Mouse (Mus musculus) hindbrain, postnatal 0 days (tissue): ENCODE data around the gene Zscan10. TPM values are rescaled to one million over a fixed set of nuclear protein-coding genes. Genes with fewer than 3 reads are reported as not detected.

Experiments
- ATAC-seq: fragments of 200-750 bp; cut with Nextera tagmentation; 2 replicates; pipeline ENCODE4 v1.8.0; 2017; ENCODE audit warnings: mild to moderate bottlenecking, moderate TSS enrichment, moderate library complexity
- DNase-seq: peaks from one replicate; pipeline ENCODE4 v3.0.0-alpha.2; 2015; ENCODE audit warnings: low spot score
- H3K27ac ChIP-seq: fragments of 300-500 bp; sonication (generic); 2 replicates; pipeline ENCODE4 v1.5.1; 2014; ENCODE audit warnings: mild to moderate bottlenecking
- H3K27me3 ChIP-seq: fragments of 300-500 bp; sonication (generic); 2 replicates; pipeline ENCODE4 v1.6.1; 2014; ENCODE audit warnings: low read length, mixed read lengths; ENCODE audit not compliant: insufficient read depth
- H3K36me3 ChIP-seq: fragments of 300-500 bp; sonication (generic); 2 replicates; pipeline ENCODE4 v1.6.1; 2014; ENCODE audit warnings: low read length, mixed read lengths; ENCODE audit not compliant: insufficient read depth
- H3K4me1 ChIP-seq: fragments of 300-500 bp; sonication (generic); 2 replicates; pipeline ENCODE4 v1.6.1; 2014; ENCODE audit warnings: antibody characterized with exemption, low read length, mixed read lengths; ENCODE audit not compliant: insufficient read depth
- H3K4me2 ChIP-seq: fragments of 300-500 bp; sonication (generic); 2 replicates; pipeline ENCODE4 v1.6.1; 2014; ENCODE audit warnings: low read depth, mild to moderate bottlenecking, low read length, moderate library complexity, mixed read lengths
- H3K4me3 ChIP-seq: fragments of 300-500 bp; sonication (generic); 2 replicates; pipeline ENCODE4 v1.5.1; 2014; ENCODE audit warnings: low read length
- H3K9ac ChIP-seq: fragments of 300-500 bp; sonication (generic); replicated peaks from 2 replicates; pipeline ENCODE4 v1.6.1; 2014; ENCODE audit warnings: mild to moderate bottlenecking, low read length, moderate library complexity, mixed read lengths
- H3K9me3 ChIP-seq: fragments of 300-500 bp; sonication (generic); 2 replicates; pipeline ENCODE4 v1.6.1; 2016; ENCODE audit warnings: low read length, mixed read lengths
- CTCF ChIP-seq: IDR thresholded peaks from 2 replicates; pipeline ENCODE4 v1.5.1; 2016; ENCODE audit warnings: antibody characterized with exemption, control low read depth, low read depth
- WGBS: fragments of 180-500 bp; shearing (Covaris S2); extraction: QIAGEN DNeasy Blood & Tissue Kit; methylation state at CpG from one replicate; pipeline ENCODE4 v1.1.7; 2014; 5-methylcytosine and 5-hydroxymethylcytosine counted together
- polyA plus RNA-seq: library from polyadenylated mRNA; unstranded; fragments of >200 nt; fragmentation: Nextera tagmentation; extraction: Ambion mirVana; gene quantifications from 2 replicates; pipeline ENCODE4 v1.2.1, GENCODE M21; 2015
- total RNA-seq: library from RNA; depleted of rRNA; stranded (reverse); fragments of >200 nt; gene quantifications from 2 replicates; pipeline ENCODE4 v1.2.3, GENCODE M21; 2014

Gene Zscan10
- total and polyA plus RNA-seq, 2 experiments from 2014 or later, result 0.10 to 0.14 TPM

DNA sequence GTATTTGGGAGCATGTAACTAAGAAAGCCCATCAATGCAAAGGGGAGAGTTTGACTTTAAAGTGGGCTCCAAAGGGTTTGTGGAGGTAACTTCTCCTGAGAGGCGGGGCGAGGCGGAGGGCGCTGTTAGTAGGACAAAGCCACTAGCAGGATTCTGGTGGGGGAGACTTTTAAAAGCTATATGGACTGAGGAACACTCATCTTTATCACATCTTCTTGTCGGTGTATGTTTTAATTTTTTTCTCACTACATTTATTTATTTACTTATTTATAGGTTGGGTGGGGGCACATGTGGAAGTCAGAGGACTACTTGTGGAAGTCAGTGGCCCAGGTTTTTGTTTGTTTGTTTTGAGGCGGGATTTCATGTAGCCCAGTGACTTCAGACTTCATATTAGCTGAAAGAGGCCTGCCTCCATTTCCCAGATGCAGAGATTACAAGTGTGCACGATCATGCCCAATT lies 1.0 kb upstream of the Zscan10 start:
- 48% methylated on average over 7 of the region's 7 CpGs for WGBS
- Histone ChIP-seq H3K9me3 (no peaks in the 10 kb centered on the region), H3K4me2 (peak overlapping the region; percentile 69), H3K36me3 (no peaks in the 10 kb centered on the region), H3K9ac (peak overlapping the region; percentile 44), H3K27me3 (no peaks in the 10 kb centered on the region), H3K27ac (peak overlapping the region; percentile 72), H3K4me3 (peak overlapping the region; percentile 40), H3K4me1 (no peaks in the 10 kb centered on the region)
- DNase-seq (no peak), ATAC-seq (no peak)
- no peak for TF ChIP-seq CTCF

DNA sequence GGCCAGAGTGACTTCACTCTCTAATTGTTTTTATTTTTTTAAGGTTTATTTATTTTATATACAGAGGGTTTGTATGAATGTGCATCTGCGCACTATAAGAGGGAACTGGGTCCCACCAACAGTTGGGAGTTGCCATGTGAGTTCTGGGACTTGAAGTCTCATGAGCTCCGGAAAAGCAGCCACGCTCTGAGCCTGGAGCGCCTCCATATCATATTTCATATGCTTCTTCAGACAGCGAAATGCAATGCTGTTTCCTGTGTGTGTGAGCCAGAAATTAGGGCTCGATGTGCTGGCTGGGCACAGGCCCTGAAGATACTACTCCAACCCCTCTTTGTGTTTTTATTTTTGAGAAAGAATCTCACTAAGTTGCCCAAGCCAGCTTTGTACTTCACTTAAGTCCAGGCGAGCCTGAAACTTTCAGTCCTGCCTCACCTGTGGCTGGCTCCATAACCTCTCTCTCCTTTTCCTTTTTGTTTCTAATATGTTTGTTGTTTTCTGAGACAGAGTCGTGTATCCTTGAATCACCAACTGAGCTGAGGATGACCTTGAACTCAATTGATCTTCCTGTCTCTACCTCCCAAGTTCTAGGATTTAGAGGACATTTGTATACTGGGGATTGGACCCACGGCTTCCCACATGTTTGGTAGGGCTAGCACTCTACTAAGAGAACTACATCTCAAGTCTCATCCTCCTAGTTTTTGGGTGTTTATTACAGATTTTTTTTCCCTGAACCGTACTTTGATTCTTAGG lies 1.4 kb downstream of the Zscan10 start:
- DNase-seq (no peak), ATAC-seq (no peak)
- TF ChIP-seq CTCF, result no peak
- Histone ChIP-seq H3K4me3 (no peak overlapping the region), H3K36me3 (no peaks in the 10 kb centered on the region), H3K4me2 (no peak overlapping the region), H3K4me1 (no peaks in the 10 kb centered on the region), H3K9ac (no peak overlapping the region), H3K9me3 (no peaks in the 10 kb centered on the region), H3K27ac (no peak overlapping the region), H3K27me3 (no peaks in the 10 kb centered on the region)
- WGBS, result 55% methylated on average over 10 of the region's 10 CpGs

DNA sequence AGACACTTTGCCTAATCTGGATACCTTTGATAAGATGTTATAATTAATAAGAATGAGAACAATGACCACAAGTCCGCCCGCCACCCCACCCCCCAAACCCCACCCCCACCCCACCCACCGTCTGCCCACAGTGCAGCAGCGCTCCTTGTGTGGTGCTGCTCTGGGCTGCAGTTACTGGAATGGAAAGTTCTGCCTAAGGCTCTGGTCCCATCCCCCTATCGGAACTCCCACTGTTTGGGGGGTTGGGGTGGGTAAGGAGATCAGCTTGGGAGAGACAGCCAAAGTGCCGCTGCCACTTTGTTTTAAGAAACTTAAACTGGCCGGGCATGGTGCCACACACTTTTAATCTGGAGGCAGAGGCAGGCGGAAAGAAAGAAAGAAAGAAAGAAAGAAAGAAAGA lies 2.4 kb downstream of the Zscan10 start:
- no peaks in the 10 kb centered on the region for H3K9me3 ChIP-seq
- H3K4me1 ChIP-seq, result no peaks in the 10 kb centered on the region
- H3K9ac ChIP-seq, result no peak overlapping the region
- WGBS, result 16% methylated on average over 8 of the region's 8 CpGs
- H3K27ac ChIP-seq, result no peak overlapping the region
- H3K27me3 ChIP-seq, result no peaks in the 10 kb centered on the region
- no peak overlapping the region for H3K4me3 ChIP-seq
- TF ChIP-seq CTCF, result no peak
- ATAC-seq, result no peak
- no peak for DNase-seq
- no peak overlapping the region for H3K4me2 ChIP-seq
- no peaks in the 10 kb centered on the region for H3K36me3 ChIP-seq

DNA sequence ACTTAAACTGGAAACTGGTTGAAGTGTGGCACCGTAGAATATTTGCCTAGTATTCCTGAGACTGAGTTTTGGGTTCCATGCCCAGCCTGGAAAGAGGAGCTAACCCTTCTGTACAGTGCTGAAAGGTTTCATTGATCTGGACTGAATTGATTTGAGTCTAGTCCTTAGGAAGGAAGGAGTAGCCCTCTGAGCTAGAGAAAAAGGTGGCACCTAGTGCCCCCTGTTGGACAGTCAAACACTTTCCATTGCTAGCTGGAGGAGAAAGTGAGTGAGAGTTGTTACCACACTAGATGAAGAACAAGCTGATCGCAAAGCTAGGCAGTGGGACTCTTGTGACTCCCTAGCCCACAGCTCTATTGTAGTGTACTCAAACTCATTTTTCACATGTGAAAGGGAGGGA lies 2.9 kb downstream of the Zscan10 start:
- DNase-seq, result peak; percentile 56
- H3K9ac ChIP-seq, result no peak overlapping the region
- peak; percentile 63 for TF ChIP-seq CTCF
- no peak for ATAC-seq
- no peak overlapping the region for H3K27ac ChIP-seq
- H3K36me3 ChIP-seq, result no peaks in the 10 kb centered on the region
- no peak overlapping the region for H3K4me2 ChIP-seq
- no peaks in the 10 kb centered on the region for H3K4me1 ChIP-seq
- H3K4me3 ChIP-seq, result no peak overlapping the region
- 62% methylated on average over 2 of the region's 2 CpGs for WGBS
- H3K9me3 ChIP-seq, result no peaks in the 10 kb centered on the region
- no peaks in the 10 kb centered on the region for H3K27me3 ChIP-seq

DNA sequence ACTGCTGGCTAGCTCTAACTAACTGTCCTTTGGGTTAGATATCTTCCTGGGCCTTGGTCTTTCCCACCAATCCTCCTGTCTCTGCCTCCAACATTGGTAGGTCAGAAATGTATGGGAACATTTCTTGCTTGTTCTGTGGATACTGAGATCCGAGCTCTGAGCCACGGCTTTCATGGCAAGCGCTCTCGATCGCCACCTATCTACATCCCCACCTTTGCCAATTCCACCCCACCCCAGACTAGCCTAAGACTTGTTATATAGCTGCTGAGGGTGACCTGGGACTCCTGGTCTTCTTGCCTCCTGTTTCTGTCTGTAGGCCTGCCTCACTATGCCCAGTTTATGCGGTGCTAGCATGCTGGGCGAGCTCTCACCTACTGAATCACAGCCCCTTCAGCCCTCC lies 3.7 kb downstream of the Zscan10 start:
- Histone ChIP-seq H3K9ac (no peak overlapping the region), H3K4me2 (no peak overlapping the region), H3K9me3 (no peaks in the 10 kb centered on the region), H3K27me3 (no peaks in the 10 kb centered on the region), H3K4me1 (no peaks in the 10 kb centered on the region), H3K4me3 (no peak overlapping the region), H3K36me3 (no peaks in the 10 kb centered on the region), H3K27ac (no peak overlapping the region)
- ATAC-seq (no peak), DNase-seq (no peak)
- 77% methylated on average over 7 of the region's 7 CpGs for WGBS
- peak; percentile 22; the same call in 1 of the 2 replicates for TF ChIP-seq CTCF

DNA sequence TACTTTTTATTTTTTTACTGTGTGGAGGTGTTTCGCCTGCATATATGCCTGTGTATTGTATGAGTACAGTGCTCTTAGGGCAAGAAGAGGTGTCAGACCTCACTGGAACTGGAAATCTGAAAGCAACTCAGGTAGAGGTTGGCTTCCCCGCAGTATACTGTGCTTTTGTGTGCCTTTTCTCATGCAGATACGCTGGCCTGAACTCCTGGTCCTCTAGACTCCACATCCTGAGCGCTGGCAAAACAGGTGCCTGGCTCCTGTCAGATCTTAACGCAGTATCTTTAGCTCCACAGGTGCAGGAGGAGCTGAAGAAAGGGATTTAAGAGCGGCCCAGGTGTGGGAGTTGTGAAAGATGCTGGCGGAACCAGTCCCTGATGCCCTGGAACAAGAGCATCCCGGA lies 4.6 kb downstream of the Zscan10 start:
- DNase-seq, result no peak

DNA sequence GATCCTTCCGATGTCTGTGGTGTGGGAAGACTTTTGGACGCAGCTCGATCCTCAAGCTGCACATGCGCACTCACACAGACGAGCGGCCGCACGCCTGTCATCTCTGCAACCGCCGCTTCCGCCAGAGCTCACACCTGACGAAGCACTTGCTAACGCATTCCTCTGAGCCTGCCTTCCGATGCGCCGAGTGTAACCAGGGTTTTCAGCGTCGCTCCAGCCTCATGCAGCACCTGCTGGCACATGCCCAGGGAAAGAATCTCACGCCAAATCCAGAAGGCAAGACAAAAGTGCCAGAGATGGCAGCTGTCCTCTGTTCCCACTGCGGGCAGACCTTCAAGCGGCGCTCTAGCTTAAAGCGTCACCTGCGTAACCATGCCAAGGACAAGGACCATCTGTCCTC lies 9.0 kb downstream of the Zscan10 start:
- Histone ChIP-seq H3K4me1 (no peaks in the 10 kb centered on the region), H3K27me3 (no peaks in the 10 kb centered on the region), H3K4me3 (no peak overlapping the region), H3K9me3 (no peaks in the 10 kb centered on the region), H3K27ac (no peak overlapping the region), H3K4me2 (no peak overlapping the region), H3K9ac (no peak overlapping the region), H3K36me3 (no peaks in the 10 kb centered on the region)
- peak; percentile 46 for DNase-seq
- peak; percentile 66 for ATAC-seq
- 80% methylated on average over 24 of the region's 24 CpGs for WGBS
- TF ChIP-seq CTCF, result no peak

More for the DNA sequence above, 4.6 kb downstream of the Zscan10 start:
- H3K9me3 ChIP-seq, result no peaks in the 10 kb centered on the region
- no peaks in the 10 kb centered on the region for H3K4me1 ChIP-seq
- H3K27me3 ChIP-seq, result no peaks in the 10 kb centered on the region
- H3K4me2 ChIP-seq, result no peak overlapping the region
- no peak overlapping the region for H3K4me3 ChIP-seq
- TF ChIP-seq CTCF, result no peak
- H3K9ac ChIP-seq, result no peak overlapping the region
- WGBS, result 84% methylated on average over 8 of the region's 8 CpGs
- no peak overlapping the region for H3K27ac ChIP-seq
- no peak for ATAC-seq
- no peaks in the 10 kb centered on the region for H3K36me3 ChIP-seq
